Mouse (Mus musculus): Measurements from ENCODE around the gene Bicc1.

GRCm38 (mm10) chr10:70939751-70940150 lies 219.7 kb downstream of the Bicc1 start:
- TF ChIP-seq POLR2A (IDR thresholded peaks at IDR 0.05; ENCODE audit: extremely low read depth, insufficient read depth, low read length) (no peak), CTCF (IDR thresholded peaks at IDR 0.05; ENCODE audit: low read depth, low read length) (no peak)
